Mouse (Mus musculus) R1 (cell line): ENCODE results near the gene Arhgap1.
"Not testable (repeated sequence)": the region's sequence is repeated elsewhere in the genome, so short reads cannot be mapped to it uniquely, and the experiment has no call there.

Experiments
- DNase-seq: peaks from one replicate; pipeline ENCODE4 v3.0.0-alpha.2; 2018; ENCODE audit warnings: low read depth, low spot score

Arhgap1 gene

GRCm38 (mm10) chr2:91649553-91650359, at the start of gene Arhgap1, which contains the start of gene Zfp408:
Arhgap1 (plus strand) TSS chr2:91649860.
Zfp408 (minus strand) TSS chr2:91649791.
- peak; percentile 100 for DNase-seq

- no peak for DNase-seq
Measured at GRCm38 (mm10) chr2:91600475-91600874, 49.2 kb upstream of the Arhgap1 start.

GRCm38 (mm10) chr2:91602389-91602788, 47.3 kb upstream of the Arhgap1 start:
- DNase-seq = peak; percentile 25

GRCm38 (mm10) chr2:91609370-91609769, 40.3 kb upstream of the Arhgap1 start:
- DNase-seq = peak; percentile 42

- DNase-seq = no peak
Measured at GRCm38 (mm10) chr2:91622356-91622755, 27.3 kb upstream of the Arhgap1 start.

- DNase-seq = not testable (repeated sequence)
Measured at GRCm38 (mm10) chr2:91623366-91623765, 26.3 kb upstream of the Arhgap1 start.

GRCm38 (mm10) chr2:91627486-91627885, 22.2 kb upstream of the Arhgap1 start:
- DNase-seq = no peak

- no peak for DNase-seq
Measured at GRCm38 (mm10) chr2:91628171-91628570, 21.5 kb upstream of the Arhgap1 start.

- no peak for DNase-seq
Measured at GRCm38 (mm10) chr2:91629682-91630081, 20.0 kb upstream of the Arhgap1 start.

- DNase-seq = no peak
Measured at GRCm38 (mm10) chr2:91630384-91630783, 19.3 kb upstream of the Arhgap1 start.

GRCm38 (mm10) chr2:91631826-91632225, 17.8 kb upstream of the Arhgap1 start:
- no peak for DNase-seq

GRCm38 (mm10) chr2:91632316-91632715, 17.3 kb upstream of the Arhgap1 start:
- no peak for DNase-seq

GRCm38 (mm10) chr2:91633334-91633977, 16.2 kb upstream of the Arhgap1 start:
- no peak for DNase-seq

GRCm38 (mm10) chr2:91634841-91635240, 14.8 kb upstream of the Arhgap1 start:
- DNase-seq = no peak

- DNase-seq = no peak
Measured at GRCm38 (mm10) chr2:91635486-91635885, 14.2 kb upstream of the Arhgap1 start.

- no peak for DNase-seq
Measured at GRCm38 (mm10) chr2:91636229-91636628, 13.4 kb upstream of the Arhgap1 start, which contains the start of gene F2. F2 (minus strand) TSS chr2:91636414.

GRCm38 (mm10) chr2:91636727-91637338, 12.8 kb upstream of the Arhgap1 start:
- DNase-seq = peak; percentile 72

- DNase-seq = no peak
Measured at GRCm38 (mm10) chr2:91638931-91639330, 10.7 kb upstream of the Arhgap1 start.

- DNase-seq = peak; percentile 68
Measured at GRCm38 (mm10) chr2:91642825-91643415, 6.7 kb upstream of the Arhgap1 start.

- DNase-seq = no peak
Measured at GRCm38 (mm10) chr2:91644021-91644420, 5.6 kb upstream of the Arhgap1 start.

GRCm38 (mm10) chr2:91645354-91645753, 4.3 kb upstream of the Arhgap1 start:
- DNase-seq = no peak

- no peak for DNase-seq
Measured at GRCm38 (mm10) chr2:91645811-91646210, 3.8 kb upstream of the Arhgap1 start.
